Mouse (Mus musculus): ENCODE measurements around the gene Camkv.
A peak's percentile ranks its signal among the peaks of the same experiment; 100 is the strongest.

Camkv gene

GRCm38 (mm10) chr9:107961881-107962280 is 26.4 kb downstream of the Camkv start:
- DNase-seq (ENCODE audit: extremely low read depth, insufficient read length, low spot score): no peak

- no peak for DNase-seq (ENCODE audit: extremely low read depth, insufficient read length, low spot score)
Observed at GRCm38 (mm10) chr9:107962916-107963315, 27.4 kb downstream of the Camkv start.

- DNase-seq (ENCODE audit: extremely low read depth, insufficient read length, low spot score): peak; percentile 33
Observed at GRCm38 (mm10) chr9:107963700-107964099, 28.2 kb downstream of the Camkv start.

- DNase-seq (ENCODE audit: extremely low read depth, insufficient read length, low spot score): no peak
Observed at GRCm38 (mm10) chr9:107964681-107965080, 29.2 kb downstream of the Camkv start.

- DNase-seq (ENCODE audit: extremely low read depth, insufficient read length, low spot score): no peak
Observed at GRCm38 (mm10) chr9:107966676-107967075, 31.2 kb downstream of the Camkv start.

- DNase-seq (ENCODE audit: extremely low read depth, insufficient read length, low spot score): no peak
Observed at GRCm38 (mm10) chr9:107967437-107967836, 32.0 kb downstream of the Camkv start.

- DNase-seq (ENCODE audit: extremely low read depth, insufficient read length, low spot score): no peak
Observed at GRCm38 (mm10) chr9:107968531-107968930, 33.1 kb downstream of the Camkv start.

GRCm38 (mm10) chr9:107970311-107970710 is 34.8 kb downstream of the Camkv start:
- DNase-seq (ENCODE audit: extremely low read depth, insufficient read length, low spot score): no peak

- DNase-seq (ENCODE audit: extremely low read depth, insufficient read length, low spot score): no peak
Observed at GRCm38 (mm10) chr9:107971690-107972541, 36.4 kb downstream of the Camkv start.

GRCm38 (mm10) chr9:107974491-107975171 is 39.2 kb downstream of the Camkv start:
- no peak for DNase-seq (ENCODE audit: extremely low read depth, insufficient read length, low spot score)

- peak; percentile 65 for DNase-seq (ENCODE audit: extremely low read depth, insufficient read length, low spot score)
Observed at GRCm38 (mm10) chr9:107975399-107976386, 40.2 kb downstream of the Camkv start, which contains the start of gene Uba7. Gene Uba7, plus strand, starts transcription at chr9:107975505.

- DNase-seq (ENCODE audit: extremely low read depth, insufficient read length, low spot score): no peak
Observed at GRCm38 (mm10) chr9:107978815-107979214, 43.3 kb downstream of the Camkv start.

GRCm38 (mm10) chr9:107981684-107982605 is 46.5 kb downstream of the Camkv start:
- no peak for DNase-seq (ENCODE audit: extremely low read depth, insufficient read length, low spot score)

GRCm38 (mm10) chr9:107982681-107983346 is 47.3 kb downstream of the Camkv start, which contains the start of gene Gm20661:
Gene Gm20661, plus strand, starts transcription at chr9:107983058.
- DNase-seq (ENCODE audit: extremely low read depth, insufficient read length, low spot score): no peak

- no peak for DNase-seq (ENCODE audit: extremely low read depth, insufficient read length, low spot score)
Observed at GRCm38 (mm10) chr9:107983421-107983890, 48.0 kb downstream of the Camkv start.

GRCm38 (mm10) chr9:107984052-107984753 is 48.7 kb downstream of the Camkv start:
- DNase-seq (ENCODE audit: extremely low read depth, insufficient read length, low spot score): no peak

- DNase-seq (ENCODE audit: extremely low read depth, insufficient read length, low spot score): no peak
Observed at GRCm38 (mm10) chr9:107984754-107985055, 49.2 kb downstream of the Camkv start.

Measured in 3134 (cell line).